Comparison of ENCODE assay signal across 8 mouse cellular contexts in the genomic region with DNA sequence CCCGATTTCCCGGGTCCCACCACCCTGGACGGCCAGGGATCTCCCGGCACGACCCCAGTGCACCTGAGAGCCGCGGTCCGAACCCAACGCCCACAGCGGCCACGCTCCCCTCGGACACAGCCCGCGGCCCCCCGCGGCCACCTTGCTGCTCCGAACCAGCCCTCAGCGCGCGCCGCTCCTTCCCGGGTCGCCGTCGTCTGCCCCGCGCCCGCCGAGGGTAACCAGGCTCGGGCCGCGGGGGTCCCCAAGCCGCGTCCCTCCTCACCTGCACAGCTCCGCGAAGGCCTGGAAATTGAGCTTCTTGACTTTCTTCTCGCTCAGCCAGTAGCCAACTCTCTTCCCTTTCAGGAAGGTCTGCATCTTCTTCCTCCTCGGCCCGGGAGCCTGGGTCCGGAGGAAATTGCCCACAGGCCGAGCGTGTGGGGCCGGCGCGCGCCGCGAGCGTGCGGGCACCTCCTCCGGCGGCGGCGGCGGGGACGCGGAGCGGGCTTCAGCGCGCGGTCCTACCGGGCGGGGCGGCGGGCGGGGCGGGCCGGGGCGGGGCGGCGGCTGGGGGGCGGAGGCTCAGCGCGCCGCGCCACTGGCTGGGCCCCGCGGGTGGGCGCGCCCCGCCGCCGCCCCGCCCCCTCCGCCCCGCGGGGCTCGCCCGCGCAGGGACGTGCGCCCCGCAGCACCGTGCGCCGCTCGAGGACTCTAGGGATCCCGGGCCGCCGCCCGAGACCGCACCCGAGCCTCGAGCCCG. TPM values are rescaled to one million over a fixed set of nuclear protein-coding genes. Genes with fewer than 3 reads are reported as not detected.
DNase-seq lines count a peak whose midpoint lies in the region; ATAC-seq and TF ChIP-seq lines count a peak whose summit lies in the region.

A gene (minus strand): TSS at position 474 of the 742 bp plus-strand sequence.

- H3K36me3 ChIP-seq in G1E (replicated peaks) = no peaks in the 10 kb centered on the region

- peak; percentile 48 for TF ChIP-seq POLR2A in brain, embryonic 14.5 days (IDR thresholded peaks at IDR 0.05; ENCODE audit: borderline replicate concordance, extremely low read depth, insufficient read depth, insufficient read length, poor library complexity, severe bottlenecking)

- H3K4me1 ChIP-seq in G1E (ENCODE audit: insufficient read depth, low read depth, low read length) = peaks cover 44% of the 10 kb centered on the region

- no peaks in the 10 kb centered on the region for H3K9me3 ChIP-seq in G1E (replicated peaks)

- ATAC-seq in G1E (ENCODE audit: extremely low read depth, insufficient number of reproducible peaks, low FRiP score, poor library complexity, severe bottlenecking) = peak; percentile 16; the same call in 1 of the 2 replicates
- peak; percentile 63 for ATAC-seq in erythroblast, adult 5-6 weeks (replicated peaks; ENCODE audit: low FRiP score, poor library complexity, severe bottlenecking)
- peak in 1 of 2 experiments; percentile 4; a peak in 1 of 4 replicates for ATAC-seq in hematopoietic stem cell, adult 5-6 weeks (replicated peaks in 1 of 2; ENCODE audit: insufficient read depth in 1 of 2, low FRiP score in 2 of 2, low TSS enrichment in 1 of 2, low read depth in 1 of 2, poor library complexity in 2 of 2, severe bottlenecking in 2 of 2)

- peak within 1 kb of the TSS; percentile 80 for H3K4me3 ChIP-seq in G1E (ENCODE audit: low read depth, low read length)

- no peak for TF ChIP-seq CTCF in G1E (IDR thresholded peaks at IDR 0.05; ENCODE audit: low read depth, low read length)
- TF ChIP-seq CTCF in brain, embryonic 14.5 days (IDR thresholded peaks at IDR 0.05; ENCODE audit: borderline replicate concordance, extremely low read depth, insufficient read depth, insufficient read length) = no peak

- H3K27me3 ChIP-seq in G1E (ENCODE audit: insufficient read depth, low read length) = peaks cover 42% of the 10 kb centered on the region

- DNase-seq in G1E (ENCODE audit: low spot score) = peak; percentile 77
- DNase-seq in brain, embryonic 14.5 days (ENCODE audit: low read depth) = peak; percentile 76
- no peak for DNase-seq in layer of hippocampus, postnatal 14 days (ENCODE audit: low spot score in 2 of 2)
- peak; percentile 57 for DNase-seq in lung, postnatal 14 days
- DNase-seq in ovary, postnatal 36 days (ENCODE audit: low spot score) = peak; percentile 68
- peak; percentile 47 for DNase-seq in urinary bladder, postnatal 25 days (ENCODE audit: low spot score)

RNA-seq across cellular contexts. Expression of the gene that starts here (rescaled TPM):
- 2.5 and 4.4 TPM in 2 replicates for total RNA-seq in G1E (2014; fragmentation: Nextera tagmentation)
- 2.7 and 3.0 TPM in 2 replicates for total RNA-seq in G1E (2017)
- polyA plus RNA-seq in G1E (2012) = 4.6 and 6.4 TPM in 2 replicates
- 32.3 and 34.0 TPM in 2 replicates for polyA plus RNA-seq in brain, embryonic 14.5 days (2012; rRNA removed)
- 1.2 and 3.3 TPM in 2 replicates for total RNA-seq in erythroblast, adult 5-6 weeks (2015; ENCODE audit: low replicate concordance)
- total RNA-seq in erythroblast, adult 5-6 weeks (2017; ENCODE audit: low replicate concordance) = 5.3 TPM in 2 replicates
- 19.1 and 20.7 TPM in 2 replicates for total RNA-seq in hematopoietic stem cell, adult 5-6 weeks (2017)
- total RNA-seq in layer of hippocampus, postnatal 14 days (2021) = 10 to 100 TPM; 57.8 to 67.6 TPM

Comparison
In these comparisons a context has a peak if more than half of its experiments do, and no peak if none do; other contexts are left out.
1. DNase-seq: peak in G1E (single experiment), brain, embryonic 14.5 days (single experiment), lung, postnatal 14 days (single experiment), ovary, postnatal 36 days (single experiment) and urinary bladder, postnatal 25 days (single experiment); none in layer of hippocampus, postnatal 14 days (0 of 2).